Mouse (Mus musculus): ENCODE measurements at regions not wholly inside any gene's neighbourhood (a gene's known extent, or its start where the extent isn't known, plus 50 kb on each side); places are given as distances from the start of the nearest gene placed in this dataset.

DNA sequence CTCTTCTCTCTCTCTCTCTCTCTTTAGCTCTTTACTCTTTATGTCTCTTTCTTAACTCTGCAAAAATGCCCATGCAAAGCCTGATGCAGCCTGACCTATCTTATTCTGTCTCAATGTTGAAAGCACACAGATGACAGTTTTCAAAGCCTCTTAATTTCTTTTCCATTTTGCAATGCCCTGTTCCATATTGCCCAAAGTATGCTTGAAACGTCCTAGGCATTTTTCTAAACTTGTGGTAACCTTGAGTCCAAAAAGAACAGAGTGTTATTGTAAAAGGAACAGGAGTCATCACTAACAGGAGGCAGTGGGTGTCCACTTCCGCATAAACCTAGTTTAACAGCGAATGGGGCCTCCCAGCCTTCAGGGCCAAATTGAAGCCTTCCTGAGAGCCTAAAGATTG is 271.9 kb upstream of the Hand2 start:
- TF ChIP-seq CTCF (IDR thresholded peaks at IDR 0.05; ENCODE audit: low read depth, low read length): no peak
- no peak for TF ChIP-seq POLR2A (IDR thresholded peaks at IDR 0.05; ENCODE audit: extremely low read depth, insufficient read depth, low read length)
